Mouse (Mus musculus): ENCODE data around the gene Tmem59l. TPM values are rescaled to one million over a fixed set of nuclear protein-coding genes. Genes with fewer than 3 reads are reported as not detected.
A peak's percentile ranks its signal among the peaks of the same experiment; 100 is the strongest.

Tmem59l gene
- polyA plus RNA-seq, 1 experiment from 2014 or later: 6.0 TPM

- Histone ChIP-seq H3K27ac (no peak overlapping the region), H3K4me1 (peaks cover 70% of the 10 kb centered on the region), H3K27me3 (peaks cover 100% of the 10 kb centered on the region), H3K9me3 (replicated peaks) (no peaks in the 10 kb centered on the region), H3K4me2 (peak overlapping the region; percentile 82), H3K9ac (peak overlapping the region; percentile 27; the same call in 1 of the 2 replicates), H3K4me3 (replicated peaks) (peak overlapping the region; percentile 47), H3K36me3 (no peaks in the 10 kb centered on the region)
- no peak for ATAC-seq (replicated peaks; ENCODE audit: low FRiP score)
- under 1% methylated on average over 47 of the region's 47 CpGs for WGBS
Observed at GRCm38 (mm10) chr8:70493692-70494415, 6.7 kb upstream of the Tmem59l start.

- H3K27me3 ChIP-seq: peaks cover 100% of the 10 kb centered on the region
- peak within 1 kb of the TSS; percentile 47 for H3K4me3 ChIP-seq (replicated peaks)
- H3K27ac ChIP-seq: no peak within 1 kb of the TSS
- no peak for ATAC-seq (replicated peaks; ENCODE audit: low FRiP score)
- peak within 1 kb of the TSS; percentile 27 for H3K9ac ChIP-seq
- WGBS: under 1% methylated on average over 75 of the region's 93 CpGs
- peaks cover 79% of the 10 kb centered on the region for H3K4me1 ChIP-seq
- peak within 1 kb of the TSS; percentile 82 for H3K4me2 ChIP-seq
- H3K9me3 ChIP-seq (replicated peaks): no peaks in the 10 kb centered on the region
- H3K36me3 ChIP-seq: no peaks in the 10 kb centered on the region
Observed at GRCm38 (mm10) chr8:70492664-70493640, 5.8 kb upstream of the Tmem59l start, which contains the start of gene Crlf1. Gene Crlf1 (plus strand): TSS chr8:70493158.

- no peaks in the 10 kb centered on the region for H3K36me3 ChIP-seq
- peaks cover 98% of the 10 kb centered on the region for H3K27me3 ChIP-seq
- H3K4me3 ChIP-seq (replicated peaks): no peak overlapping the region; the same call in 1 of the 2 replicates
- no peak for ATAC-seq (replicated peaks; ENCODE audit: low FRiP score)
- no peak overlapping the region for H3K27ac ChIP-seq
- H3K4me1 ChIP-seq: peaks cover 90% of the 10 kb centered on the region
- H3K9me3 ChIP-seq (replicated peaks): no peaks in the 10 kb centered on the region
- H3K4me2 ChIP-seq: peak overlapping the region; percentile 32
- H3K9ac ChIP-seq: no peak overlapping the region
- 4% methylated on average over 20 of the region's 20 CpGs for WGBS
Observed at GRCm38 (mm10) chr8:70490880-70491495, 3.8 kb upstream of the Tmem59l start.

- peak overlapping the region; percentile 39 for H3K4me3 ChIP-seq (replicated peaks)
- peaks cover 98% of the 10 kb centered on the region for H3K27me3 ChIP-seq
- ATAC-seq (replicated peaks; ENCODE audit: low FRiP score): no peak
- H3K27ac ChIP-seq: 0 out of 2 replicates have a peak overlapping the region, but pooled peaks have one; percentile 33
- 11% methylated on average over 10 of the region's 10 CpGs for WGBS
- peaks cover 84% of the 10 kb centered on the region for H3K4me1 ChIP-seq
- no peaks in the 10 kb centered on the region for H3K36me3 ChIP-seq
- peak overlapping the region; percentile 65 for H3K4me2 ChIP-seq
- H3K9ac ChIP-seq: no peak overlapping the region
- H3K9me3 ChIP-seq (replicated peaks): no peaks in the 10 kb centered on the region
Observed at GRCm38 (mm10) chr8:70490061-70490879, 3.1 kb upstream of the Tmem59l start.

GRCm38 (mm10) chr8:70489576-70489975 lies 2.4 kb upstream of the Tmem59l start:
- under 1% methylated on average over 32 of the region's 41 CpGs for WGBS
- no peak for ATAC-seq (replicated peaks; ENCODE audit: low FRiP score)
- Histone ChIP-seq H3K27ac (0 out of 2 replicates have a peak overlapping the region, but pooled peaks have one; percentile 33), H3K4me2 (peak overlapping the region; percentile 65), H3K36me3 (no peaks in the 10 kb centered on the region), H3K4me3 (replicated peaks) (peak overlapping the region; percentile 39), H3K4me1 (peaks cover 77% of the 10 kb centered on the region), H3K27me3 (peaks cover 98% of the 10 kb centered on the region), H3K9ac (peak overlapping the region; percentile 22; the same call in 1 of the 2 replicates), H3K9me3 (replicated peaks) (no peaks in the 10 kb centered on the region)

- Histone ChIP-seq H3K27ac (0 out of 2 replicates have a peak overlapping the region, but pooled peaks have one; percentile 37), H3K4me3 (replicated peaks) (peak overlapping the region; percentile 39), H3K9ac (0 out of 2 replicates have a peak overlapping the region, but pooled peaks have one; percentile 22), H3K4me2 (peak overlapping the region; percentile 65), H3K36me3 (no peaks in the 10 kb centered on the region), H3K9me3 (replicated peaks) (no peaks in the 10 kb centered on the region), H3K27me3 (peaks cover 98% of the 10 kb centered on the region), H3K4me1 (peaks cover 71% of the 10 kb centered on the region)
- no peak for ATAC-seq (replicated peaks; ENCODE audit: low FRiP score)
- WGBS: 2% methylated on average over 14 of the region's 14 CpGs
Observed at GRCm38 (mm10) chr8:70488931-70489470, 1.8 kb upstream of the Tmem59l start.

- H3K4me1 ChIP-seq: peaks cover 63% of the 10 kb centered on the region
- H3K27ac ChIP-seq: 0 out of 2 replicates have a peak overlapping the region, but pooled peaks have one; percentile 37
- H3K4me3 ChIP-seq (replicated peaks): peak overlapping the region; percentile 39
- H3K4me2 ChIP-seq: peak overlapping the region; percentile 65
- 3% methylated on average over 53 of the region's 55 CpGs for WGBS
- ATAC-seq (replicated peaks; ENCODE audit: low FRiP score): peak; percentile 38
- no peaks in the 10 kb centered on the region for H3K36me3 ChIP-seq
- H3K9me3 ChIP-seq (replicated peaks): no peaks in the 10 kb centered on the region
- no peak overlapping the region; the same call in 1 of the 2 replicates for H3K9ac ChIP-seq
- H3K27me3 ChIP-seq: peaks cover 96% of the 10 kb centered on the region
Observed at GRCm38 (mm10) chr8:70487993-70488796, 1.0 kb upstream of the Tmem59l start.

- H3K27me3 ChIP-seq: peaks cover 92% of the 10 kb centered on the region
- H3K27ac ChIP-seq: no peak overlapping the region
- ATAC-seq (replicated peaks; ENCODE audit: low FRiP score): no peak
- H3K9me3 ChIP-seq (replicated peaks): no peaks in the 10 kb centered on the region
- H3K4me2 ChIP-seq: no peak overlapping the region
- H3K4me1 ChIP-seq: peaks cover 43% of the 10 kb centered on the region
- no peaks in the 10 kb centered on the region for H3K36me3 ChIP-seq
- 59% methylated on average over 7 of the region's 7 CpGs for WGBS
- H3K4me3 ChIP-seq (replicated peaks): no peak overlapping the region
- no peak overlapping the region for H3K9ac ChIP-seq
Observed at GRCm38 (mm10) chr8:70486191-70486681, 922 bp downstream of the Tmem59l start.

GRCm38 (mm10) chr8:70482943-70483342 lies 4.2 kb downstream of the Tmem59l start:
- Histone ChIP-seq H3K36me3 (no peaks in the 10 kb centered on the region), H3K4me1 (peaks cover 13% of the 10 kb centered on the region), H3K9ac (no peak overlapping the region), H3K27ac (no peak overlapping the region), H3K4me3 (replicated peaks) (no peak overlapping the region), H3K9me3 (replicated peaks) (no peaks in the 10 kb centered on the region), H3K4me2 (no peak overlapping the region), H3K27me3 (peaks cover 74% of the 10 kb centered on the region)
- WGBS: 65% methylated on average over 2 of the region's 2 CpGs
- no peak for ATAC-seq (replicated peaks; ENCODE audit: low FRiP score)

GRCm38 (mm10) chr8:70481908-70482307 lies 5.2 kb downstream of the Tmem59l start:
- no peak for ATAC-seq (replicated peaks; ENCODE audit: low FRiP score)
- 80% methylated on average over 3 of the region's 3 CpGs for WGBS
- H3K4me1 ChIP-seq: peaks cover 16% of the 10 kb centered on the region
- H3K27ac ChIP-seq: no peak overlapping the region
- peaks cover 66% of the 10 kb centered on the region for H3K27me3 ChIP-seq
- no peak overlapping the region for H3K4me2 ChIP-seq
- no peak overlapping the region for H3K9ac ChIP-seq
- no peaks in the 10 kb centered on the region for H3K36me3 ChIP-seq
- no peaks in the 10 kb centered on the region for H3K9me3 ChIP-seq (replicated peaks)
- no peak overlapping the region for H3K4me3 ChIP-seq (replicated peaks)

Data from kidney, embryonic 15.5 days (tissue).